Mouse (Mus musculus) megakaryocyte-erythroid progenitor cell, adult 5-6 weeks (primary cell): ENCODE measurements around the gene Epb41l5. TPM values are rescaled to one million over a fixed set of nuclear protein-coding genes. Genes with fewer than 3 reads are reported as not detected.

Source experiments
- ATAC-seq: replicated peaks from 2 replicates; pipeline ENCODE4 v1.8.0; 2016; ENCODE audit warnings: mild to moderate bottlenecking, inconsistent platforms; ENCODE audit not compliant: severe bottlenecking, poor library complexity, low FRiP score, low TSS enrichment
- total RNA-seq, 2 experiments: library from RNA; stranded (forward) in 1 of 2; stranded (reverse) in 1 of 2; fragments of 200-1000, 215-1000 nt in 1 of 2; fragments of >200 nt in 1 of 2; fragmentation: Nextera tagmentation in 1 of 2; gene quantifications; 2 replicates each; pipeline ENCODE4 v1.2.3; 2014 to 2017

Gene Epb41l5
- total RNA-seq, 2 experiments from 2014 or later: 5.5 to 10.0 TPM

- no peak for ATAC-seq
Observed at GRCm38 (mm10) chr1:119539252-119539651, 109.5 kb downstream of the Epb41l5 start.

DNA sequence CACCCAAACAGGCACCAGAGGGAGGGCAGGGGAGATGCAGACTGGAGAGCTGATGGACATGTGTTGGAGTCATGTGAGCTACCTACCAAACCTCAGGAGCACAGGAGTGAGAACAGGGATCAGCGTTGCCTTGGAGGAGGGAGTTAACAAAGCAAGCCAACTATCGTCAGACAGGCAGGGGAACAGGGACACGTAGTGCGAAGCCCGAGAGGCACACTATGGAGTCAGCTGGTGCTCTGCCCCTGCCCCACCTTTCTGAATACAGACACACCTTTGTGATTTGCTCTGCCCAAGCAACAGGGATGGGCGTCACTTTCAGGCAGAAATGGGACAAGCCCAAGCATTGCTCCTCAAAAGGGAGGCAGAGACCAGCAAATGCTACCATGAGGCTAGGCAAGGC, 111.1 kb downstream of the Epb41l5 start:
- no peak for ATAC-seq

DNA sequence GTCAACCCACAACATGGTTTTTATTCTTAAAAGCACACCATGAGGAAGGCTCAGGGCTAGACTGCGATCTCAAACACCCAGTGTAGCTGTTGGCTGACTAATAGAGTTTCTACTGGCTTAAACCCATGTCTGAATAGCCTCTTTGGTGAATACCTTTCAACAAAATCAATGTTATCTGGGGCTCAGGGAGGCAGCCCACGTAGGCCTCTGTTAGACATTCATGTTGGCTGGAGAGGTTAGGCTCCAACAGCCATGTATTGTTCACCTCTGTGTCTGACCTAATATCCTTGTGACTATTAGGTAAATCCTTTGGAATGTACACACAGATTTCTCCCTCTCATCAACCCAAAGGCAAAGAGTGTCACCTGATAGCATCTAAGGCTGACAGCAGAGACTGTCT, 112.7 kb downstream of the Epb41l5 start:
- no peak for ATAC-seq

GRCm38 (mm10) chr1:119534341-119534740, 114.5 kb downstream of the Epb41l5 start:
- no peak for ATAC-seq

DNA sequence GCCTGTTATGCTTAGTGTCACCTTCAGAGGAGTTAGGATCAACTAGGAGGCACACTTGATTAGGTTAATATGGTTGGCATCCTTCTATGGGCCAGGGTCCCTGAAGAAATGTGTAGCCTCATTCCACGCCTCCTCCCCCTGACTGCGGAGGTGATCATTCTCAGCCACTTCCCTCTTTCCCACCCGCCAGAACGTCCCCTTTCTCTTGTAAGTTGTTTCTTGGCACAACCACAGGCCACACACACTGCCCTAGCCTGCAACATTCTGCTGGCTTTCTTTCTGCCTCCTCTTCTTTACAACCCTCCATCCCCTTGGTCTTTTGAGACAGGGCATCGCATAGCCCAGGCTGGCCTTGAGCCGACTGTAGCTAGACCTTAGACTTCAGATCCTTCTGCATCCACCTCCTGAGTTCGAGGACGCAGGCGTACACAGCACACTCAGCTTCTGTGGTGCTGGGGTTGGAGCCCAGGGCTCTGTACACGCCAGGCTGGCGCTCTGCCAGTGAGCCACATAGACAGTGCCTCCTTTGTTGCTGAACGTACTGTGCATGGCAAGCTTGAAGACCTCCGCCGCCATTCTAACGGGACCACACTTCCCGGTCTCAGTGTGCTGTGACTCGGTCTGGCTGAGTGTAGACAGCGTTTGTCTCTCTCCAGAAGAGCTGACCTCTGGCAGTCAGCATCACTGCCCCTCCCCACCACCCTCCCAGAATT, 115.6 kb downstream of the Epb41l5 start:
- ATAC-seq: no peak

GRCm38 (mm10) chr1:119532165-119532564, 116.6 kb downstream of the Epb41l5 start:
- ATAC-seq: no peak

GRCm38 (mm10) chr1:119530941-119531340, 117.9 kb downstream of the Epb41l5 start:
- no peak for ATAC-seq

DNA sequence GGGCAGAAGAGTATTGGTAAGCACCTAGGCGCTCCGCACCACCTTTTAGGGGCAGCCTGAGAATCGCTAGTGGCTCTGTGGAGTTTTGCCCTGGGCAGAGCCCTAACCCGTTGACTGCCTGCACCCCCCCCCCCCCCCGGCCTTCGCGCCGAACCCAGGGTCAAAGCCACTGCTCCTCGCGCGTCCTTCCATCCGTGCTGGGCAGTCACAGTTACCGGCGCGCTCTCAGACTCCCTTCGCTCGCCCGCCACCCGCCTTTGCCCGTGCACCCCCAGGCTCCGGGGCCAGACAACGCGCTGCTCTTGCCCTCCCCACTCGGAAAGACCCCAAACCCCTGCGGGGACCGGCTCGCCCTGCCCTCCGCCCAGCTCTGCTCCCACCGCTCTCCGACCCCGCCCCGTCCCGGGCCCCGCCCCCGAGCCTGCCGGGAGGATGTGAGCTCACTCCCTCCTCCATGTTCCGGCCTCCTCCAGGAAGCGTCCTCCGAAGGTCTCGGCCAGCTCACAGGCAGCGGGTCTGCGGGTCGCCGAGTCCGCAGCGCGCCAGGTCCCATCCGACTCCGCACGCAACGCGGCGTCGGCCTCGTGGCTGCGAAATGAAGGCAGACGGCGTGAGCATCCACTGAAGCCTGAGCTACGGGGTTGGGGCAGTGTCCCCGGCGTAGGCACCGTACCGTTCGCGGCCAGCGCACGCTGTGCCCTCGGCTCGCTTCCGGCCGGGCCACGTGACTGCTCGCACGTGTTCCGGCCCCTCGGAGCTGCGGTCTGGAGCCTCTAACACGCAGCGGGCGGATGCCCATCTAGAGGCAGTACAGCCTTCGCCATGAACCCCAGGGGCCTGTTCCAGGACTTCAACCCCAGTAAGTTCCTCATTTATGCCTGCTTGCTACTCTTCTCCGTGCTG, 122.9 kb downstream of the Epb41l5 start, which contains the start of gene Tmem185b:
Gene Tmem185b (plus strand): TSS at position 472 of the 903 bp plus-strand sequence.
- peak; percentile 86 for ATAC-seq

DNA sequence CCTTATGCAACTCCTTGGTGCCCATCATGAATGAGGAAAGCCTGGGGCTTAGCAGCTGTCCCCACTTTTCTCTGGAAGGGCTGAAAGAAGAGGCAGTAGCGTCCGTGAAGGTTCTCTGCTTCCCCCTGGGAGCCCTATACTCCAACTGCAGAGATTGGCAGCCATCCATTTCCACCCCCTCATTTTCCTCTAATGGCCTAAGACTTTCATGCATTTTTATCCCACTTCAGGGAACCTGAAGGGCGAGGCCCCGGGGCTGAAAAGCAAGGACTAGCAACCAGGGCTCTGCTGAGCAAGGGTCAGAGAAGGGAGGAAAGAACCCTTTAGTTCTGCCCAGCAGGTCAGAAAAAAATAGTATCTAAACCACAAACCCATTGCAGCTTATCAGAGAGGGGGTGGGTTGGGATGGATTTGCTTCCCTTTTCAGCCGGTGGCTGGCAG, 123.8 kb downstream of the Epb41l5 start:
- no peak for ATAC-seq

- no peak for ATAC-seq
Observed at GRCm38 (mm10) chr1:119523826-119524225, 125.0 kb downstream of the Epb41l5 start.

GRCm38 (mm10) chr1:119523369-119523768, 125.4 kb downstream of the Epb41l5 start:
- ATAC-seq: no peak

GRCm38 (mm10) chr1:119522726-119523125, 126.1 kb downstream of the Epb41l5 start:
- no peak for ATAC-seq

GRCm38 (mm10) chr1:119521681-119522080, 127.1 kb downstream of the Epb41l5 start:
- no peak for ATAC-seq

DNA sequence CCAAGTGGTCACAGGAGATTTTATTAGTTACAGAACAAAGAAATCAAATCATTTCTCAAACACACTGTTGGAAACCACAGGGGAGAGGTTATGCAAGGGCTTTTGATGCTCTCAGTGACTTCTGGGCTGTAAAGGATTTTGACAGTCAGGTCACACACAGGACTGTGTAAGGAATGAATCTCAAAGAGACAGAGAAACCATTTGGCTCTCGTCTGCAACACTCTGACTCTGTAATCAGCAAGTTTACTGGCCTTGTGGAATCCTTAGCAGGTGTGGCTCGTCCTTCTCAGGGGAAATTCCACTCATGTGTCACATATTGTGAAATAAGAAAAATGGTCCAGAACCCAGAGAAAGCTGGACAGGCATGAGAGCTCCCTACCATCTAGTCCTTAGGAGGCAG, 127.8 kb downstream of the Epb41l5 start:
- no peak for ATAC-seq

GRCm38 (mm10) chr1:119519286-119519685, 129.5 kb downstream of the Epb41l5 start:
- no peak for ATAC-seq

DNA sequence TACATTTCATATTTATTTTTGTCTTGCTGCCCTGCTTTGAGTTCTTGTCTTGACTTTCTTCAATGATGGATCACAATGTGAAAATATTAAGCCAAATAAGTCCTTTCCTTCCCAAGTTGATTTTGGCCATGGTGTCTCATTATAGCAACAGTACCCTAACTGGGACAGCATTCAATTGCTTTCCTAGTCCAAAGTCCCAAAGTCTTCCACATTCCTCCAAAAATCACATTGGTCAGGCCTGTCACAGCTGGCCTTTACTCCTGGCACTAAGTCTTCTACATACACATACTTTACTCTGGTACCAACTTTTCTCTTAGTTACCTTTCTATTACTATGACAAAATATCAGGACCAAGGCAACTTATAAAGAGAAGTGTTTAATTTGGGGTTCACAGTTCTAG, 130.0 kb downstream of the Epb41l5 start:
- ATAC-seq: no peak

GRCm38 (mm10) chr1:119518060-119518459, 130.7 kb downstream of the Epb41l5 start:
- ATAC-seq: 0 out of 2 replicates have a peak, but pooled peaks have one; percentile 23

GRCm38 (mm10) chr1:119510857-119511256, 137.9 kb downstream of the Epb41l5 start:
- no peak for ATAC-seq

- peak; percentile 38; the same call in 1 of the 2 replicates for ATAC-seq
Observed at GRCm38 (mm10) chr1:119510409-119510808, 138.4 kb downstream of the Epb41l5 start.

GRCm38 (mm10) chr1:119509474-119509873, 139.3 kb downstream of the Epb41l5 start:
- no peak for ATAC-seq
